Mouse (Mus musculus): ENCODE measurements around the gene Hinfp.

GRCm38 (mm10) chr9:44287401-44288075 lies 17.9 kb downstream of the Hinfp start:
- no peak for TF ChIP-seq CTCF (IDR thresholded peaks at IDR 0.05; ENCODE audit: control insufficient read depth, insufficient read depth, insufficient replicate concordance, low read depth, low read length)
- TF ChIP-seq POLR2A (IDR thresholded peaks at IDR 0.05; ENCODE audit: control insufficient read depth, low read depth, low read length) = no peak

Data from testis, adult 2 months (tissue).